Mouse (Mus musculus): ENCODE results near the gene Elf2.

DNA sequence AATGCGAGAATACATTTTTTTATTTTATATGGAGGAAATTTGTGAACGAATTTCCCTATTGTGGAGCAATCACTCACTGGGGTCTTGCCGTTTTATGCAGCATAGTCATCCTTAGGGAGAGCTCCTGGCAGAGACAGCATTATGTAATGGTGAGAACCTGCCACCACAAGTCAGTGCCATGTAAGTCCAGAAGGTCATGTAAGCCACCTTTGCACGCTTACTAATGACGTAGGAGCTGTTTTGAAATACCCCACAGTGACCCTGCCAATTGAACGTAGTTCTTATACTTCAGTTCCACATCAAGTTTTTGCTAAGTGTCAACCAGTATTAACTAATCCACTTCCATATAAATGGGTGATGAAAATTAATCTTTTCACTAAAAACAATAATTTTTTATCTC, 136.6 kb downstream of the Elf2 start:
- no peak for TF ChIP-seq USF1 (IDR thresholded peaks at IDR 0.05; ENCODE audit: low read depth, low read length)
- TF ChIP-seq POLR2A (IDR thresholded peaks at IDR 0.05; ENCODE audit: low read depth, low read length) = no peak
